Mouse (Mus musculus) heart, embryonic 13.5 days (tissue): ENCODE data around the gene Eva1a. TPM values are rescaled to one million over a fixed set of nuclear protein-coding genes. Genes with fewer than 3 reads are reported as not detected.
A peak's percentile ranks its signal among the peaks of the same experiment; 100 is the strongest.

Source experiments
- ATAC-seq: fragments of 200-750 bp; cut with Nextera tagmentation; 2 replicates; pipeline ENCODE4 v1.8.0; 2017; ENCODE audit warnings: moderate TSS enrichment; ENCODE audit not compliant: insufficient number of reproducible peaks, low FRiP score, low TSS enrichment; ENCODE audit errors: extremely low read depth
- H3K27ac ChIP-seq: fragments of 300-500 bp; sonication (generic); replicated peaks from 2 replicates; pipeline ENCODE4 v1.5.1; 2015; ENCODE audit warnings: moderate library complexity, mild to moderate bottlenecking, inconsistent platforms
- H3K27me3 ChIP-seq: fragments of 300-500 bp; sonication (generic); replicated peaks from 2 replicates; pipeline ENCODE4 v1.6.1; 2015; ENCODE audit warnings: mild to moderate bottlenecking, inconsistent platforms
- H3K36me3 ChIP-seq: fragments of 300-500 bp; sonication (generic); 2 replicates; pipeline ENCODE4 v1.6.1; 2015; ENCODE audit warnings: mild to moderate bottlenecking, inconsistent platforms
- H3K4me1 ChIP-seq: fragments of 300-500 bp; sonication (generic); 2 replicates; pipeline ENCODE4 v1.6.1; 2015; ENCODE audit warnings: inconsistent platforms
- H3K4me2 ChIP-seq: fragments of 300-500 bp; sonication (generic); 2 replicates; pipeline ENCODE4 v1.6.1; 2015; ENCODE audit warnings: inconsistent platforms, mild to moderate bottlenecking, moderate library complexity
- H3K4me3 ChIP-seq: fragments of 300-500 bp; sonication (generic); 2 replicates; pipeline ENCODE4 v1.5.1; 2015; ENCODE audit warnings: moderate library complexity, mild to moderate bottlenecking, inconsistent platforms
- H3K9ac ChIP-seq: fragments of 300-500 bp; sonication (generic); 2 replicates; pipeline ENCODE4 v1.6.1; 2015; ENCODE audit warnings: inconsistent platforms, mild to moderate bottlenecking, moderate library complexity
- H3K9me3 ChIP-seq: fragments of 300-500 bp; sonication (generic); 2 replicates; pipeline ENCODE4 v1.6.1; 2016; ENCODE audit warnings: inconsistent platforms
- WGBS: fragments of 180-500 bp; shearing (Covaris S2); methylation state at CpG from one replicate; pipeline ENCODE4 v1.1.7; 2015; ENCODE audit warnings: mixed read lengths; 5-methylcytosine and 5-hydroxymethylcytosine counted together
- polyA plus RNA-seq: library from polyadenylated mRNA; unstranded; fragments of >200 nt; fragmentation: Nextera tagmentation; extraction: Ambion mirVana; gene quantifications from 2 replicates; pipeline ENCODE4 v1.2.1, GENCODE M21; 2015

The Eva1a gene
- polyA plus RNA-seq, 1 experiment from 2014 or later = 7.9 TPM

GRCm38 (mm10) chr6:82042296-82043125, 1.7 kb downstream of the Eva1a start:
- Histone ChIP-seq H3K9me3 (no peaks in the 10 kb centered on the region), H3K4me2 (peak overlapping the region; percentile 99), H3K9ac (peak overlapping the region; percentile 83), H3K36me3 (no peaks in the 10 kb centered on the region), H3K4me3 (peak overlapping the region; percentile 74), H3K4me1 (peaks cover 52% of the 10 kb centered on the region), H3K27me3 (peaks cover 30% of the 10 kb centered on the region), H3K27ac (peak overlapping the region; percentile 47; the same call in 1 of the 2 replicates)
- 1% methylated on average over 35 of the region's 35 CpGs for WGBS
- ATAC-seq = no peak

- Histone ChIP-seq H3K4me3 (peak overlapping the region; percentile 74; the same call in 1 of the 2 replicates), H3K27ac (no peak overlapping the region), H3K4me2 (peak overlapping the region; percentile 99), H3K27me3 (peaks cover 35% of the 10 kb centered on the region), H3K36me3 (no peaks in the 10 kb centered on the region), H3K9ac (0 out of 2 replicates have a peak overlapping the region, but pooled peaks have one; percentile 83), H3K4me1 (peaks cover 55% of the 10 kb centered on the region), H3K9me3 (no peaks in the 10 kb centered on the region)
- 59% methylated on average over 4 of the region's 4 CpGs for WGBS
- no peak for ATAC-seq
Measured at GRCm38 (mm10) chr6:82043634-82044033, 2.8 kb downstream of the Eva1a start.

- no peak for ATAC-seq
- H3K9ac ChIP-seq = no peak overlapping the region
- no peaks in the 10 kb centered on the region for H3K9me3 ChIP-seq
- H3K4me2 ChIP-seq = no peak overlapping the region
- H3K4me1 ChIP-seq = peaks cover 53% of the 10 kb centered on the region
- peaks cover 33% of the 10 kb centered on the region for H3K27me3 ChIP-seq
- H3K36me3 ChIP-seq = no peaks in the 10 kb centered on the region
- H3K4me3 ChIP-seq = no peak overlapping the region
- WGBS = 61% methylated on average over 4 of the region's 4 CpGs
- H3K27ac ChIP-seq = no peak overlapping the region
Measured at GRCm38 (mm10) chr6:82044509-82044908, 3.7 kb downstream of the Eva1a start.

GRCm38 (mm10) chr6:82047977-82048376, 7.1 kb downstream of the Eva1a start:
- no peaks in the 10 kb centered on the region for H3K9me3 ChIP-seq
- no peaks in the 10 kb centered on the region for H3K36me3 ChIP-seq
- H3K4me1 ChIP-seq = peaks cover 43% of the 10 kb centered on the region
- peaks cover 28% of the 10 kb centered on the region for H3K27me3 ChIP-seq
- no peak overlapping the region for H3K4me2 ChIP-seq
- no peak for ATAC-seq
- 45% methylated on average over 6 of the region's 6 CpGs for WGBS
- H3K9ac ChIP-seq = no peak overlapping the region
- H3K27ac ChIP-seq = no peak overlapping the region
- no peak overlapping the region for H3K4me3 ChIP-seq

- H3K27ac ChIP-seq = no peak overlapping the region
Measured at GRCm38 (mm10) chr6:82050201-82050600, 9.4 kb downstream of the Eva1a start.

GRCm38 (mm10) chr6:82051569-82051968, 10.7 kb downstream of the Eva1a start:
- 60% methylated on average over 8 of the region's 8 CpGs for WGBS
- Histone ChIP-seq H3K4me3 (no peak overlapping the region), H3K9me3 (no peaks in the 10 kb centered on the region), H3K27me3 (0 out of 2 replicates have a peak, but pooled peaks cover 8% of the 10 kb centered on the region), H3K36me3 (no peaks in the 10 kb centered on the region), H3K4me1 (peaks cover 17% of the 10 kb centered on the region), H3K4me2 (no peak overlapping the region), H3K27ac (no peak overlapping the region), H3K9ac (no peak overlapping the region)
- no peak for ATAC-seq

More at GRCm38 (mm10) chr6:82050201-82050600, 9.4 kb downstream of the Eva1a start:
- peaks cover 31% of the 10 kb centered on the region for H3K4me1 ChIP-seq
- no peaks in the 10 kb centered on the region for H3K36me3 ChIP-seq
- H3K9me3 ChIP-seq = no peaks in the 10 kb centered on the region
- H3K27me3 ChIP-seq = peaks cover 10% of the 10 kb centered on the region; the same call in 1 of the 2 replicates
- no peak overlapping the region for H3K4me2 ChIP-seq
- 74% methylated on average over 9 of the region's 9 CpGs for WGBS
- no peak overlapping the region for H3K4me3 ChIP-seq
- no peak for ATAC-seq
- H3K9ac ChIP-seq = no peak overlapping the region

GRCm38 (mm10) chr6:82052047-82052725, 11.3 kb downstream of the Eva1a start:
- Histone ChIP-seq H3K27ac (no peak overlapping the region), H3K4me2 (no peak overlapping the region), H3K4me1 (peaks cover 12% of the 10 kb centered on the region; the same call in 1 of the 2 replicates), H3K9me3 (no peaks in the 10 kb centered on the region), H3K9ac (no peak overlapping the region), H3K27me3 (0 out of 2 replicates have a peak, but pooled peaks cover 8% of the 10 kb centered on the region), H3K4me3 (no peak overlapping the region), H3K36me3 (no peaks in the 10 kb centered on the region)
- no peak for ATAC-seq
- WGBS = 79% methylated on average over 6 of the region's 6 CpGs

GRCm38 (mm10) chr6:82052726-82053118, 11.9 kb downstream of the Eva1a start:
- Histone ChIP-seq H3K4me2 (no peak overlapping the region), H3K27me3 (0 out of 2 replicates have a peak, but pooled peaks cover 8% of the 10 kb centered on the region), H3K27ac (no peak overlapping the region), H3K4me1 (peaks cover 12% of the 10 kb centered on the region; the same call in 1 of the 2 replicates), H3K4me3 (no peak overlapping the region), H3K9me3 (no peaks in the 10 kb centered on the region), H3K9ac (no peak overlapping the region), H3K36me3 (no peaks in the 10 kb centered on the region)
- 77% methylated on average over 2 of the region's 2 CpGs for WGBS
- ATAC-seq = no peak

GRCm38 (mm10) chr6:82054854-82055253, 14.0 kb downstream of the Eva1a start:
- WGBS = 68% methylated on average over 7 of the region's 7 CpGs
- ATAC-seq = no peak

GRCm38 (mm10) chr6:82059896-82060295, 19.1 kb downstream of the Eva1a start:
- ATAC-seq = no peak
- Histone ChIP-seq H3K9me3 (no peaks in the 10 kb centered on the region), H3K27ac (no peak overlapping the region), H3K4me3 (no peak overlapping the region), H3K4me1 (no peaks in the 10 kb centered on the region), H3K27me3 (no peaks in the 10 kb centered on the region), H3K9ac (no peak overlapping the region), H3K4me2 (no peak overlapping the region), H3K36me3 (no peaks in the 10 kb centered on the region)
- WGBS = 67% methylated on average over 7 of the region's 7 CpGs

More at GRCm38 (mm10) chr6:82054854-82055253, 14.0 kb downstream of the Eva1a start:
- Histone ChIP-seq H3K27me3 (no peaks in the 10 kb centered on the region), H3K4me3 (no peak overlapping the region), H3K27ac (no peak overlapping the region), H3K9me3 (no peaks in the 10 kb centered on the region), H3K4me1 (peaks cover 9% of the 10 kb centered on the region; the same call in 1 of the 2 replicates), H3K9ac (no peak overlapping the region), H3K4me2 (no peak overlapping the region), H3K36me3 (no peaks in the 10 kb centered on the region)

- Histone ChIP-seq H3K4me3 (no peak overlapping the region), H3K27me3 (no peaks in the 10 kb centered on the region), H3K9me3 (no peaks in the 10 kb centered on the region), H3K4me1 (no peaks in the 10 kb centered on the region), H3K9ac (no peak overlapping the region), H3K27ac (no peak overlapping the region), H3K4me2 (no peak overlapping the region), H3K36me3 (no peaks in the 10 kb centered on the region)
- no peak for ATAC-seq
- 74% methylated on average over 5 of the region's 5 CpGs for WGBS
Measured at GRCm38 (mm10) chr6:82065230-82065629, 24.4 kb downstream of the Eva1a start.
